Comparison of ENCODE assay signal across 21 mouse cellular contexts in genomic region chr17:31639651-31640050, GRCm38 (mm10). TPM values are rescaled to one million over a fixed set of nuclear protein-coding genes. Genes with fewer than 3 reads are reported as not detected.
A peak's percentile ranks its signal among the peaks of the same experiment; 100 is the strongest.
DNase-seq lines count a peak whose midpoint lies in the region; ATAC-seq and TF ChIP-seq lines count a peak whose summit lies in the region.
"Had no signal": no experiment of that assay in that cellular context is flagged by ENCODE, and none has a peak within 500 bp of the region (broad histone marks: within the 10 kb centered on the region; RNA-seq: fewer than 3 reads in every experiment).

No protein-coding gene starts in this region.

- no peak overlapping the region for H3K4me2 ChIP-seq in forebrain, embryonic 14.5 days (ENCODE audit: low read length)
- H3K4me2 ChIP-seq in forebrain, embryonic 13.5 days: no peak overlapping the region
- H3K4me2 ChIP-seq: embryonic facial prominence, embryonic 12.5 days; heart, embryonic 11.5 days; limb, embryonic 13.5 days had no signal

- H3K9me3 ChIP-seq in forebrain, embryonic 14.5 days (replicated peaks; ENCODE audit: control insufficient read depth, low read length): no peaks in the 10 kb centered on the region
- H3K9me3 ChIP-seq in forebrain, embryonic 13.5 days (replicated peaks): no peaks in the 10 kb centered on the region
- H3K9me3 ChIP-seq: embryonic facial prominence, embryonic 12.5 days; limb, embryonic 13.5 days had no signal

- no peak for TF ChIP-seq CTCF in layer of hippocampus, adult 2 months (conservative IDR thresholded peaks at IDR 0.05)

- H3K4me1 ChIP-seq in forebrain, embryonic 14.5 days (ENCODE audit: control insufficient read depth, insufficient read depth, low read length): peaks cover 26% of the 10 kb centered on the region
- peaks cover 30% of the 10 kb centered on the region for H3K4me1 ChIP-seq in forebrain, embryonic 13.5 days

- H3K27me3 ChIP-seq in forebrain, embryonic 14.5 days (replicated peaks; ENCODE audit: control insufficient read depth, insufficient read depth, low read length): peaks cover 12% of the 10 kb centered on the region; the same call in 1 of the 2 replicates
- peaks cover 24% of the 10 kb centered on the region for H3K27me3 ChIP-seq in forebrain, embryonic 13.5 days

- 23% methylated on average over 4 of the region's 4 CpGs for WGBS in forebrain, embryonic 14.5 days
- 36% methylated on average over 4 of the region's 4 CpGs for WGBS in forebrain, embryonic 13.5 days

- no peak overlapping the region for H3K27ac ChIP-seq in forebrain, embryonic 14.5 days (ENCODE audit: low read depth, low read length)
- H3K27ac ChIP-seq in forebrain, embryonic 13.5 days: no peak overlapping the region
- H3K27ac ChIP-seq in layer of hippocampus, adult 2 months: peak overlapping the region; percentile 58
- H3K27ac ChIP-seq: embryonic facial prominence, embryonic 12.5 days; limb, embryonic 13.5 days had no signal

- no peaks in the 10 kb centered on the region for H3K36me3 ChIP-seq in forebrain, embryonic 14.5 days (ENCODE audit: control insufficient read depth, insufficient read depth, low read length)
- H3K36me3 ChIP-seq in forebrain, embryonic 13.5 days (ENCODE audit: poor library complexity, severe bottlenecking): no peaks in the 10 kb centered on the region
- H3K36me3 ChIP-seq: embryonic facial prominence, embryonic 12.5 days; limb, embryonic 13.5 days had no signal

- no peak for ATAC-seq in forebrain, embryonic 14.5 days
- ATAC-seq in forebrain, embryonic 13.5 days: no peak
- ATAC-seq: hindbrain, embryonic 16.5 days had no signal

- no peak overlapping the region for H3K9ac ChIP-seq in forebrain, embryonic 14.5 days (ENCODE audit: low read length)
- H3K9ac ChIP-seq in forebrain, embryonic 13.5 days: no peak overlapping the region
- H3K9ac ChIP-seq: embryonic facial prominence, embryonic 12.5 days; limb, embryonic 13.5 days had no signal

- H3K4me3 ChIP-seq in forebrain, embryonic 14.5 days (ENCODE audit: low read depth, low read length): no peak overlapping the region
- H3K4me3 ChIP-seq in forebrain, embryonic 13.5 days: no peak overlapping the region
- H3K4me3 ChIP-seq in layer of hippocampus, adult 2 months: no peak overlapping the region
- H3K4me3 ChIP-seq: embryonic facial prominence, embryonic 12.5 days; limb, embryonic 13.5 days had no signal

- DNase-seq in forebrain, embryonic 14.5 days (ENCODE audit: low spot score): peak; percentile 55
- no peak for DNase-seq in layer of hippocampus, adult 2 months (ENCODE audit: low spot score in 2 of 2)
- DNase-seq in layer of hippocampus, adult 9-10 months (ENCODE audit: low spot score): no peak
- DNase-seq in right cerebral cortex, adult 18-20 months: peak; percentile 26
- DNase-seq in right cerebral cortex, postnatal 4 days: no peak
- no peak for DNase-seq in spleen, postnatal 4 days (ENCODE audit: low spot score in 2 of 2)
- DNase-seq: cerebellum, adult 11 months; gastrocnemius, postnatal 36 days; heart, postnatal 14 days; kidney, adult 11 months; kidney, postnatal 14 days; layer of hippocampus, adult 9-11 months; lung, adult 18-20 months; lung, postnatal 36 days; thymus, postnatal 36 days had no signal

RNA-seq across cellular contexts. Expression of gene Cbs, which starts 2.6 kb away (rescaled TPM):
- polyA plus RNA-seq in forebrain, embryonic 14.5 days (2014; fragmentation: Nextera tagmentation; extraction: Ambion mirVana): 5.6 and 6.1 TPM in 2 replicates
- 4.4 and 5.3 TPM in 2 replicates for polyA plus RNA-seq in forebrain, embryonic 13.5 days (2015; fragmentation: Nextera tagmentation; extraction: Ambion mirVana)
- total RNA-seq in layer of hippocampus, adult 2 months (2021): 10 to 100 TPM; 60.7 to 62.4 TPM
- total RNA-seq: neutrophil, adult 5-6 weeks had no signal

RNA-seq across cellular contexts. Expression of gene U2af1, which starts 19.0 kb away (rescaled TPM):
- polyA plus RNA-seq in forebrain, embryonic 14.5 days (2014; fragmentation: Nextera tagmentation; extraction: Ambion mirVana): 165 and 172 TPM in 2 replicates
- polyA plus RNA-seq in forebrain, embryonic 13.5 days (2015; fragmentation: Nextera tagmentation; extraction: Ambion mirVana): 349 and 357 TPM in 2 replicates
- total RNA-seq in layer of hippocampus, adult 2 months (2021): 100 to 1,000 TPM; 125 to 131 TPM

RNA-seq across cellular contexts. Expression of gene Cryaa, which starts 38.0 kb away (rescaled TPM):
- 0.14 TPM in 1 of 2 replicates, not detected in the other for polyA plus RNA-seq in forebrain, embryonic 14.5 days (2014; fragmentation: Nextera tagmentation; extraction: Ambion mirVana)
- polyA plus RNA-seq in forebrain, embryonic 13.5 days (2015; fragmentation: Nextera tagmentation; extraction: Ambion mirVana): not detected in 2 replicates
- total RNA-seq in layer of hippocampus, adult 2 months (2021): under 1 TPM; 0.49 to 0.66 TPM
- total RNA-seq: gastrocnemius, postnatal 36 days; heart, postnatal 14 days had no signal
- polyA plus RNA-seq: heart, embryonic 11.5 days; limb, embryonic 13.5 days had no signal

Comparison
In these comparisons a context has a peak if more than half of its experiments do, and no peak if none do; other contexts are left out.
1. DNase-seq: peak in forebrain, embryonic 14.5 days (single experiment) and right cerebral cortex, adult 18-20 months (single experiment); none in layer of hippocampus, adult 2 months (0 of 2), layer of hippocampus, adult 9-10 months (single experiment), right cerebral cortex, postnatal 4 days (single experiment) and spleen, postnatal 4 days (0 of 2).